Mouse (Mus musculus): ENCODE measurements around the gene Acaca.

The Acaca gene

DNA sequence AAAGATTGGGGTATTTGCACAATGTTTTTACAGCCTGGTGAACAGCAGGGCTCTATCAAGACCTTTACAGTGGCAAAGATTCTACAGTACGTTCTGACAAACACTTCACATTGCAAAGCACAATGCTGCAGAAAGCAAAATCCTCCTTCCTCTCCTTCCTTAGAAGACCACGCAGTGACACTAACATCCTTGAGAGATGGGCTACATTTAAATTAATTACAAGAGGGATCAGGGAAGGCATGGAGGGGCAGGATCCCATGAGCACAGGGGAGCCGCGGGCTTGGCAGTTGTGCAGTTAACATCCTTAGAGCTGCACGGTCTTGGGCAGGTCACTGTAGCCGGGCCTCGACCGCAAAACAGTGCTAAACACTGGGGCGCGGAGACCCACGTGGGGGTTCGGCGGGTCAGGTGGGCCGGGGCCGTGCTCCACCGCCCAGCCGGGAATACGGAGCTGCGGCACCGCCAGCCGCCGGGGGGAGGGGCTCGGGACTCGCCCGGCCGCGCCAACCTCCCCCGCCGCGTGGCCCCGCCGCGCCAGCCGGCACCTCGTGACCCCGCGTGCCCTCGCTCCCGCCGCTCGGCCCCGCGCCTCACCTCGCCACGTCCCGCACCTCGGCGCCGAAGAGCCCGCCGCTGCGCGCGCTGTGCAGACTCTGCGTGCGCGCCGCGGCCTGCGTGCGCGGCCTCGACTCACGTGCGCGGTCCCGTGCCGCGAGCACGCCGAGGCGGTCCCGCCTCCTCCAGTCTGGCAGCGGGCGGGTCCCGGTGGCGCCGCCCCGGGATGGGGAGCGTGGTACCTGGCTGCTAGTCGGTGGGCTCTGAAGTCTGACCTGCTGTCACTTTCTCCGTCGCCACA is at the start of gene Acaca, which contains the start of gene Tada2a:
TSS of gene Acaca (plus strand) at position 730 of the 856 bp plus-strand sequence.
TSS of gene Tada2a (minus strand) at position 658 of the 856 bp plus-strand sequence.
- peak; percentile 86 for DNase-seq

DNA sequence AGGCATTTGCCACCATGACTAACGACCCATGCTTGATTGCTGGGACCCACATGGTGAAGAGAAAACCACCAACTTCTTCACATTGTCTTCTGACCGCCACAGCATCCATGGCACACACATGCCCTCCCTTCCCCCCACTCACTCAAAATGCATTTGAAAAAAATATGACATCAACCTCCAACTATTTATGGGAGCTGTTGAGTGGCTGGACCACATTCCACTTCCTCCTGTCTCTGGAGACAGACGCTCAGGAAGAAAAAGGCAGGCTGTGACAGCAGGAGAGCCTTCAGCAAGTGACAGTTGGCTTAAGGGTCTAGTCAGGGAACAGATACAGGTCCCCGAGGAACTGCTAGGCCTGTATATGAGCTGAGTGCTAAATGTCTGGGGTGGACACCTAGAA is 49.6 kb upstream of the Acaca start:
- DNase-seq, result no peak

DNA sequence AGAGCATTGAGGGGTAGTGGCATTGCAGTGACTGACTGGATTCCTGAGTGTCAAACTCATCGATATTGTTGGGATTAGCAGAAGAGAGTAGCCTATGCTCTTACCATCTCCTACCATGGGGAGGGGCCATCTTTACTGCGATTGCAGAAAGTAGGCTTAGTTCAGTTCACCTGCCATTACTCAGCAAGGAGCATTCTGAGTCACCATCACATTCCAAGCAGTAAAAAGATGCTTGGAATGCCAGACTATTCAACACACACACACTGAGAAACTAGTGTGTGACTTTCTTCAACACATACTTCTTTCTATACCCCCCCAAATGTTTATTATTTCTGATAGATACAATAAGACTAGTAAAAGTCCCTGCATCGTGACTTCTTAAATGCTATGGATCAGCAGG is 49.1 kb upstream of the Acaca start:
- DNase-seq, result no peak

DNA sequence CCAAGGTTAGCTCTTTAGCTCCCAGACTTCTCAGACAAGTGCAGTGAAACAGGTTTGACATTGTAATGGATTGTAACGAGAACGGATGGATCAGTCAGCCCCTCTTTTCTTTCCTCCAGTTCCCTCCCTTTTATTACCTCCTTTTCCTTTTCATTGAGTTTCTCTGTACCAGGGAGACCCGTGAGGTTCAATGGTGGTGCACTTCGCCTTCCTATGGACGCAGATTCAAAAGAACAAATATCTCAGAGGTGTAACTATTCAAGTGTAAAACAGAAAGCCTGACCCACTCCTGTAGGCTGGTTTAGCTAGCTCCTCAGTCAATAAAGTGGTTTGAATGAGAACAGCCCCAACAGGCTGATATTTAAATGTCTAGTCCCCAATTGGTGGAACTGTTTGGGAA is 47.6 kb upstream of the Acaca start:
- no peak for DNase-seq

DNA sequence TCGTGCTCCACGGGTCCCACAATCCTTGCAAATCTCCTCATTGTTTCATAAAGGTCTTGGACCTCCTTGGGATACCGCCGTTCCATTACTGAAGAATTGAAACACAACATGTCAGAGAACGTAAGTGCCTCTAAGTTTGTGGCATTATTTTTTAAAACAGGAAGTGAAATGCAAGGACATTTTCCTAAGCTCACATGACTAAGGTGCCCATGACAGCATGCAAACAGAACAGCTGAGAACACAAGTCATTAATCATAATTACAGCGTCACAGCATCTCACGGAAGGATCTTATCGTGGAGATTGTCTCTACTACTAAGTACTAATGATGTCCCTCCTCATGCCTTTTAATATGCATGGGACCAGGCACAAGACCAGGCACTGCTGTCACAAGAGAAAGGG is 38.9 kb upstream of the Acaca start:
- no peak for DNase-seq

DNA sequence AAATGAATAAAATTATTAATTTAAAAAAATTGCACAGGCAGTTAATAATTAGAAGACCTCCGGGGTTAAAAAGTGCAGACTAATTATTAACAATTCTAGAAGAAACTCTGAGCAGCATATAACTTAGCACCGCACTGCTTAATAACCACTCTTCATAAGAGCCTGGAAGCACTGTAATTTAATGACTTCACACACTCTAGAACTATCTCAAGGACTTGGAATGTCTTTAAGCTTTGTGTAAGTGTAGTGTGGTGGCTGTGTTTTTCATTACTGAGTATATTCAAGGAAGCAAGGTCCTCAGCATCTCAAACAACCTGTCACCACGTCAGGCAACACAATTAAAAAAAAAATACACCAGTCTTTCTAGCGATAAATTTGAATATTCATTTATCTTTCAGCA is 34.4 kb upstream of the Acaca start:
- no peak for DNase-seq

DNA sequence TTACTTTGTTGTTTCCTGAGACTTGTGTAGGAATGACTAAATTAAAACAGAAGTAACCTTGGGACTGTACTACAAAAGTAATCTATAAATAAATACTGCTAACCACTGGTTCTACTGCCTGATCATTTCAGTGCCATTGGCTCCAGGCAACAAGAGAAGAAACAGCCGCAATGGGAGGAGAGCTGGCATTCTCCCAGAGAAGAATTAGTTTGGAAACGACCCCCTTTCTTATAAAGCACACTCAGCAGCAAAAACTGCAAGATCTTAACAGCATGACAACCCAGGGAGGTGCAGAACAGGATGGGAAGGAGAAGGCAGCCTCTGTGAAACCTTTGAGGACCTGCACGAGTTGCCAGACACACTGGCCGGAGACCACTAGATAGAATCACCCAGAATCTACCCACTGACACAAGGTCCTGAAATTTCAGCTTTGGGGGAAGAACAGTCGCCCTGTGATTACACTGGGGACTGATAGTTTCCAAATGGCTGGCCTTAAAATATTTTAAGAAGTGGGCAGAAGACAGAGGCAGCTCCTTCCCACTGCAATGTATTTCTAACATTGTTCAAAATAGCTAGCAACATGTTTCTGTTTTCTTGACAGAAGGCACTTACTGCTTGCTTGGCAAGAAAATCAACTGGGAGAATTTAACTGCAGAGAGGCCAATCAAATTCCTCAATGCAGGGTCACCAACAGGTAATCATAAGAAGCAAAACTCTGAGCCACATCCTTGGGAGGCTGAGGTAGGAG is 32.0 kb upstream of the Acaca start:
- no peak for DNase-seq

DNA sequence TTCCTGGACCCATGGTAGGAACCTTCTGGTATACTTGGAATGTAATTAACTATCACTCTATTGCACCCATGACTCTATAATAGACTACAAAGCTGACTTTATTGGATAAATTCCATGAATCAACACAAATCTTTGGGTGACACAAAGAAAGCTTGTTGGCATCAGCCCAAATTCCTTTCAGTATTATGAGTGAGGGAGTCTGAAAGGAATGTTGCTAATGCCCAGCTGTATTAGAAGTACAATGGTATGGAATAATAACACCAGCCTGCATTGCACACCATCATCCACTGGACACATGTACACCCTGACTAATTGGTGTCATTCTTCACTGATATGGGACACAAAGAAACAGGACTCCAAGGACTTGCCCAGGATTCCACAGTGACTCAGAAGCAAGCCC is 28.3 kb upstream of the Acaca start:
- no peak for DNase-seq

DNA sequence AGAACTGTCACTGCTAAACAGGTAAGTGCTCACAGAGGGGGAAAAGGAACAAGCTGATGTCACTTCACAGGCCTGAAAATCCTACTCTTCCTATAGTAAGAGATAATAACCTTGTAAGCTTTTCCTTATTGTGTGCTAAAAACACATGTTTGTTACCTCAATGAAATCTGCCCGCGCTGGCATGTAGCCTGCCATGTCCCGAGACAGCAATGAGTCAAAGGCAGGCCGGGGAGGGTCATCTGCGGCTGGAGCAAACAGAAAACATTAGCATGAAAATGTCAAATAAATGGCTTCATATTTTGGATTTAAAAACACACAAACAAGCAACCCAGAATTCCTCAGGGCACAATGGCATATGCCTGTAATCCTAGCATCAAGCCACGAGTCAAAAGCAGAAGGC is 25.4 kb upstream of the Acaca start:
- DNase-seq, result no peak

DNA sequence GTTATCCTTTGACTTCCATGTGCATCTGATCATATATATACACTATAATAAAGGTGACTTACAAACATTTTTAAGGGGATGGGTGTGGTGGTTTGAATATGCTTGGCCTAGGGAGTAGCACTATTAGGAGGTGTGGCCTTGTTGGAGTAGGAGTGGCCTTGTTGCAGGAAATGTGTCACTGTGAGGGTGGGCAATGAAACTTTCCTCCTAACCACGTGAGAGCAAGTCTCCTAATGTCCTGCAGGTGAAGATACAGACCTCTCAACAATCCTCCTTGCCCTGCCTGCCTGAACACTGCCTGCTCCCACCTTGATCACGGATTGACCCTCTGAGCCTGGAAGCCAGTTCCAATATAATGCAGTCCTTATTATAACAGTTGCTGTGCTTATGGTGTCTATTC is 22.3 kb upstream of the Acaca start:
- DNase-seq, result no peak

DNA sequence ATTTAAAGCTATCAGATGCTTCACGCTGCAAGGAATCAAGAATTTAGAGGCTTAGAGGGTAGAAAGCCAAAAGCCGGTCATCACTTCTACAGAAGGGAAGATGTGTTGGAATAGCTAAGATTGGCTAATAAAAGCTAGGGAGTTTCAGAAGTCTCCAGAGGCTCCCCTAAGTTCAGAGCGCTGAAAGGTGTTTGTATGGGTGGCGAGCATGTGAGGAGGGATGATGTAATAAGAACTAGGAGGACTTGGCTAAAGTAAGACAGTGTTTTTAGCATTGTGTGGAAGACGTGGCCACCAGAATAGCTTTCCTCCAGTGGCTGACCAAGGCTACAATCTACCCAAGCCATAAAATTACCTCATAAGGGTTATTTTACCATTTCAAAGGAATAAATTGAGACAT is 15.8 kb upstream of the Acaca start:
- DNase-seq, result no peak

DNA sequence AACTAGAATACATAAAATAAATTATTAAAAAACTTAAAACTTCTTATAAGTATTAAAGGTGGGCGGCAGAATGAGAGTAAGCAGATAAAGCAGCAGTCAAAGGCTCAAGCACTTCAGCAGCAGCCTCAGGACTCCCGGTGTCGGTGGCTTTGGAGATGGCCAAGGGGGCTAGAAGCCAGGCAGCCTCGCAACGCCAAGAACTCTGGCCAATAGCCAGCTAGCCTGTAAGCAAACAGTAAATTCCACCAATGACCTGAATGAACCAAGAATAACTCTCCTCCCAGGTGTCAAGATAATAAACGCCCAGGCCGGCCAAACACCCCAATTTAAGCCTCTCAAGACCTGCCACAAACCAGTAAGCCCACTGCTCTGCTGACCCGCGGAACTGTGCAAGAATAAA is 13.8 kb upstream of the Acaca start:
- DNase-seq, result peak; percentile 12

DNA sequence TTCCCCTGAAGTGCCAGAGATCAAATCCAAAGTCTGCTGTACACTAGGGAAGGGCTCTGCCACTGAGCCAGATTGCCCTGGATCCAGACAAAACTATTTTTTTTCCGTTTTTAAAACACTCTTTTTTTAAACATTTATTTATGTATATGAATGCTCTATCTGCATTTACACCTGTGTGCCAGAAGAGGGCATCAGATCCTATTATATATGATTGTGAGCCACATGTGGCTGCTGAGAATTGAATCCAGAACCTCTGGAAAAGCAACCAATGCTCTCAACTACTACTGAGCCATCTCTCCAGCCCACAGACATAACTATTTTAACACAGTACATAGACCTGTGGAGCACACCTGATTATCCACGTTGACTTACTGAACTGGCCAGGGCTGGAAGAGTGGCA is 13.3 kb upstream of the Acaca start:
- DNase-seq, result no peak

DNA sequence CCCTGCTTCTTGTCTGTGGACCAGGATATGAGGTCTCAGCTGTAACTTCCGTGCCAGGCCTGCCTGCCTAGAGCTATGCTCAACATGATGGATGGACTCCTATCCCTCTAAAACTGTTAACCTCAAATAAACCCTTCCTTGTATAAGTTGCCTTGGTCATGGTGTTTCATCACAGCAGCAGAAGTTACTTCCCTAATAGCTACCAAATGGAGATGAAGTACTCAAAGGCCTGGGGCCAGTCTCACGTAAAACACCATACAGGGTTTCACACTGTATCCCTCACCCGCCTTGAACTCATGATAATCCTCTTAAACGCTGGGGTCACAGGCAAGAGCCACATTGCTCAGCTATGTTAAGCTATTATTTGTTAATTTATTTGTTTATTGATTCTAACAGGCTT is 12.0 kb upstream of the Acaca start:
- DNase-seq, result no peak

DNA sequence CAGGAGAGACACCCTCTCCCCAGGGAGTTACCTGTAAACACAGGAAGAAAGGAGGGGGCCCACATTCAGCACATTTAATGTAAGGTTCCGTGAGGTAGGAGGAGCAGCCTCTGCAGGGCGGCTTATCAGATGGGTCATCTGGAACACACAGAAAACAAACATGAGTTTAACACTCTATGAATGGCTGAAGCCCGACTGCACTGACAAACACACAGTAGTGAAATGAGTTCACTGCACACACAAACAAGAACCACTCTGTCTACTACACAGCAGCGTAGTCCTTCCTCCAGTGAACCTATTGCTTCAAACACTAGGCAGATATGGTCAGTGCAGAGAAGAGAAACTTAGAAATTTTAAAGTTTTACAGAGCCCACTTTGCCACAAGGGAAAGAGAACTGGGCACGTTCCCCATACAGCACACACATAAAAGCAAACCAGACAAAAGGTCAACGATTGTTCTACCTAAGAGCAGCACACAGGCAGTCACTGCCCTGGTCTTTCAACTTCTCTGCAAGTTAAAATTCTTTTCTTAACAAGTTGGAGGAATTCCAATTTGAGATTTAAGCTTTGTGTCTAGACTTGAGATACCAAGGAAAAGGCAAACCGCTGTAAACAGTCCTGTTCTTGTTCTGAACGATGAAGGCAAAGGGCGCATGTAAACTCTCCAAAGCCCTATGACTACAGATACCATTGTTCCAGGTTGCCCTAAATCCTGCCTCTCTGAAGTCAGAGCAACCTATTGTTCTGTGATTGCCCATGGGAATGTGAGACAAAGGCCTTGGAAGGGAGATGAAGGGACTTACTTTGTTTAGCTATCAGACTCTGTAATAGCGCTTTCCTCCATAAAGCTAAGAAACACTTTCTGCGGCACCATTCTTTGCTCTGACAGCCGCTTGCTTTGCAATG is 8.2 kb upstream of the Acaca start:
- DNase-seq, result no peak

DNA sequence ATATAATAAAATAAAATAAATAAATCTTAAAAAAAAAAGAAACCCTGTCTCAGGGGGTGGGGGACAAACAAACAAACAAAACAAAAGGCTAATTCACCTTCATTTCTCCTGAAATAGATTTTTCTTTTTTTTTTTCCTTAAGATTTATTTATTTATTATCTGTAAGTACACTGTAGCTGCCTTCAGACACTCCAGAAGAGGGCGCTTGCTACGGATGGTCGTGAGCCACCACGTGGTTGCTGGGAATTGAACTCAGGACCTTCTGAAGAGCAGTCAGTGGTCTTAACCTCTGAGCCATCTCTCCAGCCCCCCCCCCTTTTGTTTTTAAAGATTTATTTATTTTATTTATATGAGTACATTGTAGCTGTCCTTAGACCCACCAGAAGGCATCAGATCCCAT is 1.5 kb upstream of the Acaca start:
- DNase-seq, result peak; percentile 12

DNA sequence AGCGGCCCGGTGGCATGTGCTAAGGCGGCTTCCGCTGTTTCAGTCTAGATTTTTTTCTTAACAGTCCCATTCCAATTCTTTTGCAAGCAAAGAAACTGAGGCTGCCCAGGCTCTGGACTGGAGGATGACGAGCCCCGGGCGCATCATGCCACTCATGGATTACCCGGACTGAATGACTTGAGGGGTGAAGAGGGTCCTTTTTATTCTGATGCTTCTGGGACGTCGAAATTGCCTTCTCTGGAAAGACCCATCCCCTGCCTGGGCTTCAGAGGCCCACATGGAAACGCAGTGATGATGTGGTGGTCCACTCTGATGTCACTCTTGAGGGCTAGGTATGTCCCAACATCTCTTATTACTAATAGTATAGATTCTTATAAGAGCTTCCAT is 320 bp downstream of the Acaca start:
- no peak for DNase-seq

DNA sequence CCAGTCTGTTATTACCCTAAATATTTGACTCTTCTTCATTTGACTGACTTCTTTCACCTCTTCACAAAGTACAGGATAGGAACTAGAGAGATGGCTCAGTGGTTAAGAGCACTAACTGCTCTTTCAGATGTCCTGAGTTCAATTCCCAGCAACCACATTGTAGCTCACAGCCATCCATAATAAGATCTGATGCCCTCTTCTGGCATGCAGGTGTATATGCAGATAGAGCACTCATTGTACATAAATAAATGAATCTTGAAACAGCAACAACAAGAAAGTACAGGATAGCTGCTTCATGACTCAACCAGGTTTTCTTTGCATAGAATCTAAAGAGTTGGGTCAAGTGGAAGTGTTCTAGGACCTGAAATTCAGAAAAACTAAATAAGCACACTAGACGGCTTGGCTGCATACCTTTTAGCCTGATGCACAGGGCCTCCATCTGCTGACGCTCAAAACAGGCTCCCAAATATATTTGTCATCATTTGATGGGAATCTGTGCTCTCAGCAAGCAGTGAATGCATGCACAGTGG is 4.9 kb downstream of the Acaca start:
- DNase-seq, result no peak

DNA sequence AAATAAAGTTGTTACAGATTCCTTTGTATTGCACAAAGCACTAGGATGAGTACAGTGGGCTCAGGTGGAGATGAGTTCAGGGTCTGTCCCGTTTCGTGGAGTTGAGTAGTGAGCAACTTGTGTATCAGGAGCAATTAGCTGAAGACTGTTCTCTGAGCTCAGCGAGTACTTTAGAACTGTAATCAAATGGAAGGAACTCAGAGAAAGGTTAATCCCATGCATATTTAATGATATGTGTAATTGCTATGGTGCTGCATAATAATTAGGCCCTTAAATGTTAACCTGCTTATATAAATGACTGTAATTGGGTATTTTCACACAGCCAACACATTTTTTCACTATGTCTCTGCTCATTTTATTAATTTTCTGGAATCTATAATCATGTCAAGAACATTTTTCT is 7.0 kb downstream of the Acaca start:
- DNase-seq, result no peak

DNA sequence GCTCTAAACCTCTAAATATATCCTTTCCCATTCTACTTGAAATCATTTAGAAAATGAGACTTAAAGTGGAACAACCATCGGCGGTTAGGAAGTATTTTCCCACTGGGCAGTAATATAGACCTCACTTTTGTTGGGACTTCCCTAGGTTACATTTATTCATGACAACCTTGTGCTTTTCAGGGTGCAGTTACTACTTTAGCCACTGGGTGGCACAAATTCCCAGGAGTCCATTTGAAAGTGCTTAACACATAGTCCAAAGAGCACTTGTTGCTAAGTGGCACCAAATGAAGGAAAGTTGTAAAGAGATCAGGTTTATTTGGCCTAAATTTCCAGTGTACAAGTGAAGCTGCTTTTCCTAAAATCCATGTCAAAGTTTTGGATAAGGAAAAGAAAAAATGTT is 12.3 kb downstream of the Acaca start:
- peak; percentile 16 for DNase-seq

DNA sequence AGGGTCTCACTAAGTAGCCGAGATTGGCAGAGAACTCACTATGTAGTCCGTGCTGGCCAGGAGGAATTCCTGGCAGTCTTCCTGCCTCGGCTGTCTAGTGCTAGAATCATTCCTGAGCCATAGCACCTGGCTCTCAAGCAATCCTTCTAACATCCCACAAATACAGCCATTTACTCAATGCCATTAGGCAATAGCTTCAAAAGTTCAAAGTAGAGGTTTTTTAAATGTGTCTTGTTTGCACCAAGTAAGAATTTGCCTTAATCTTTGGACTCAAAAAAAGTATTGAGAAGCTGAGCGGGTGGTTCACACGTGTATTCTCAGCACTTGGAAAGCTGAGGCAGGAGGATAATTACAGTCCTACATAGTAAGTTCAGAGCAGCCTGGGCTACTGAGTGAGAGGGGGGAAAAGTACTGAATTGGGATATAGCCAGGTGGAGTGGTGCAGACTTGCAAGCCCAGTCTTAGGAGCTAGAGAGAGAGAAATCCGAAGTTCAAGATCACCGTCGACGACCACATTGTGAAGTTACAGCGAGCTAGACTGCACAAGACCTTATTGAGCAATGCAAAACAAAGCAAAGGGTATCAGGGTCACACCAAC is 15.8 kb downstream of the Acaca start:
- no peak for DNase-seq

DNA sequence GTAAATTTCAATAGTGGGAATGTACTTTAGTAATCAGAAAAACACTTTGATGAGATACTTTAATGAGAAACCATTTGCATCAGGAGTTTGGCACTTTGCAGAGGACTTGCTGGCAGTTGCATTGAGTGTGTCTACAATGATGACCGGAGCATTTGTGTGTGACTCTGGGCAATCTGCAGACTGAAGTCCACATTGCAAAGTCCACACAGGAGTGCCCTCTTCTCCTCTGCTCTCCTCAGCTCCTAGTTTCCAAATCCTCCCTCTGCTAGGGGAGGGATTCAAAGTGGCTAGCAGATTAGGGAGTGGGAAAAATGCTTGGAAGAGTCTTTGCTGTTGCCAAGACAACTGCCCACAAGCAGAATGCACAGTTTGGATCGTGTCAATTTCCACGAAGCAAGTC is 16.6 kb downstream of the Acaca start:
- DNase-seq, result no peak

DNA sequence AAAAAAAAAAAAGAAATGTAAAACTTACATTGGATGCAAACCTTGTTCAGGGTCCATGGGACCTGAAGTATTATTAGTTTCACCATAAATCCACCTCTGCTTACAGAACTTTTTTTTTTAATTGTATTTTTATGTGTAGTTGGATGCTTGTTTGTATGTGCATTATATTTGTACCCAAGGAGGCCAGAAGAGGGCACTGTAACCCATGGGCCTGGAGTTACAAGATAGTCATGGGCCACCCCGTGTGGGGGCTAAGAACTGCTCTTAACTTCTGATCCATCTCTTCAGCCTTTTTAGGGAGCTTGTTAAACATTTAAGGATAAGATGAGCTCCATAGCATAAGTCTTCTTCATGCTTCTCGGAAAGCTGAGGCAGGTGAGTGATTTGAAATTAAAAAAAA is 21.4 kb downstream of the Acaca start:
- DNase-seq, result no peak
